Mouse (Mus musculus): ENCODE data around the gene Araf. TPM values are rescaled to one million over a fixed set of nuclear protein-coding genes. Genes with fewer than 3 reads are reported as not detected.

The Araf gene
- polyA plus RNA-seq, 1 experiment from 2014 or later = 281 TPM

DNA sequence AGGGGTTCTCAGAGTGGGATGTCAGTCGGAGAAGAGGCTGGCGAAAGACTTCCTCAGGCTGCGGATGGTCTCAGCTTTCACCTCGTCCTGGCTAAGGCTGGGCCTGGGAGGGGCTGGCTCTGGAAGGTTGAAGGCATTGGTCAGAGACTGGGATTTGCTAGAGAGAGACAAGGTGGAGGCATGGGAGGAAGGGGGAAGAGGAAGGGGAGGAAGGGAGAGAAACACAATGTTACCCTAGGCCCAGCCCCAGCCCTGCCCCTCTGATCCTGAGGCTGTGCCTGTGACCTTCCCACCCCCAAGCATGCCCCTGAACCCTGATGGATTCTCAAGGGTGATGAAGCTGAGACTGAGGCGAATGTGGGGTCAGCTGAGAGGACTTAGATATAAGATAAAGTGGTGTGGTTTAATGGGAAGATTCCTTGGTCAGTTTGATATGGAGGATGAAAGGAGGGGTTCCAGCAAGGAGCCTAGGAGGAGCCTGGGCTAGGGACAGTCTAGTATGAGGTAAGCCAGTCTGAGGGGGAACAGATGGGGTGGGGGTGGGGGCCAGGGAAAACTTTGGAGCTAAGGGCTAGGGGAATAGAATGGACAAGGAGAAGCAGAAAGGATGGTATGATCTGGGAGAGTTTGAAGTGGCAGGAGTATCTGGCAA is 64.0 kb downstream of the Araf start:
- Histone ChIP-seq H3K36me3 (peaks cover 30% of the 10 kb centered on the region), H3K9me3 (no peaks in the 10 kb centered on the region), H3K4me3 (no peak overlapping the region), H3K27me3 (no peaks in the 10 kb centered on the region), H3K4me1 (replicated peaks) (0 out of 2 replicates have a peak, but pooled peaks cover 5% of the 10 kb centered on the region), H3K9ac (no peak overlapping the region), H3K27ac (no peak overlapping the region), H3K4me2 (no peak overlapping the region)
- 71% methylated on average over 5 of the region's 5 CpGs for WGBS
- ATAC-seq (ENCODE audit: low FRiP score) = no peak

DNA sequence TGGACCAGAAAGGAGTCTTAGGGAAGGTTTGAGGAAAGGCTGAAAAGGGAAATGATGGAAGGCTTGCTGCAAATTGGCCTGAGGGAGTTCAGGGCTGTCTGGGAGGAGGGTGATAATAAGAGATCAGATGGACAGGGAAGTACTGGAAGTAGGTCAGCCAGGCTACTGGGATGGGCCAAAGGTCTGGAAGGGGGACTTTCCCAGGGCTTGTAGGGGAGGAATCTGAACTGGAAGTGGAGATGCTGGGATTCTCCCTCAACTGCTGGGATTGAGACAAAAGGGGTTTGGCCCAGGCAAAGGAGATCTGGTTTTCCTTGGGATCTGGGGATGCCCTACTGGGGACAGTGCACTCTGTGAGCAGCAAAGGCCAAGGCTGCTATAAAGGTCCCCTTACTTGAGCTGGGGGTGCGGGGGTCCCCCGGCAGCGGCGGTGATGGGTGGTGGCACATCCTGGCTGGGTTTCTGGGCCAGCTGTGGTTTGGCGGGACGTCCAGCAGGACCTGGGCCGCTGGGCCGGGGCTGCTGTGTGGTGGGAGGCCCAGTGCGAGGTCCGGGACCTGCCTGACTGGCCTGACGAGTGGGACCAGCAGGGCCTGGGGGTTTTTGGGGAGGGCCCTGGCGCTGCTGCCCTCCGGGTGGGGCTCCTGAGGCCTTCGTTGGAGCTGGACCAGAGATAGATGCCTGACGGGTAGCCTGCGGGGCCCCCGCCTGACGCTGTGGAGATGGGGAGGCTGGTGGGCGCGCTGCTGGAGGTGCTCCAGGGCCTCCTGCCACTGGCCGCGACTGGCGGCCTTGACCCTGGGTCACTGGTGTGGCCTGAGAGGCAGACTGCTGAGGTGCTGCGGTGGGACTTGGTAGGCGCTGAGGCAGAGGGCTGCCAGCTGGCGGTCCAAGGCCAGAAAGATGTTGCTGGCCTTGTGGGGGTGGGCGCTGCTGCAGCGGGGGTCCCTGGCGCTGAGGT is 64.8 kb downstream of the Araf start:
- H3K4me1 ChIP-seq (replicated peaks) = 0 out of 2 replicates have a peak, but pooled peaks cover 5% of the 10 kb centered on the region
- no peak overlapping the region for H3K9ac ChIP-seq
- ATAC-seq (ENCODE audit: low FRiP score) = 0 out of 2 replicates have a peak, but pooled peaks have one; percentile 12
- H3K27me3 ChIP-seq = no peaks in the 10 kb centered on the region
- 51% methylated on average over 29 of the region's 29 CpGs for WGBS
- H3K4me3 ChIP-seq = no peak overlapping the region
- no peak overlapping the region for H3K4me2 ChIP-seq
- peaks cover 30% of the 10 kb centered on the region for H3K36me3 ChIP-seq
- H3K27ac ChIP-seq = no peak overlapping the region
- H3K9me3 ChIP-seq = no peaks in the 10 kb centered on the region

DNA sequence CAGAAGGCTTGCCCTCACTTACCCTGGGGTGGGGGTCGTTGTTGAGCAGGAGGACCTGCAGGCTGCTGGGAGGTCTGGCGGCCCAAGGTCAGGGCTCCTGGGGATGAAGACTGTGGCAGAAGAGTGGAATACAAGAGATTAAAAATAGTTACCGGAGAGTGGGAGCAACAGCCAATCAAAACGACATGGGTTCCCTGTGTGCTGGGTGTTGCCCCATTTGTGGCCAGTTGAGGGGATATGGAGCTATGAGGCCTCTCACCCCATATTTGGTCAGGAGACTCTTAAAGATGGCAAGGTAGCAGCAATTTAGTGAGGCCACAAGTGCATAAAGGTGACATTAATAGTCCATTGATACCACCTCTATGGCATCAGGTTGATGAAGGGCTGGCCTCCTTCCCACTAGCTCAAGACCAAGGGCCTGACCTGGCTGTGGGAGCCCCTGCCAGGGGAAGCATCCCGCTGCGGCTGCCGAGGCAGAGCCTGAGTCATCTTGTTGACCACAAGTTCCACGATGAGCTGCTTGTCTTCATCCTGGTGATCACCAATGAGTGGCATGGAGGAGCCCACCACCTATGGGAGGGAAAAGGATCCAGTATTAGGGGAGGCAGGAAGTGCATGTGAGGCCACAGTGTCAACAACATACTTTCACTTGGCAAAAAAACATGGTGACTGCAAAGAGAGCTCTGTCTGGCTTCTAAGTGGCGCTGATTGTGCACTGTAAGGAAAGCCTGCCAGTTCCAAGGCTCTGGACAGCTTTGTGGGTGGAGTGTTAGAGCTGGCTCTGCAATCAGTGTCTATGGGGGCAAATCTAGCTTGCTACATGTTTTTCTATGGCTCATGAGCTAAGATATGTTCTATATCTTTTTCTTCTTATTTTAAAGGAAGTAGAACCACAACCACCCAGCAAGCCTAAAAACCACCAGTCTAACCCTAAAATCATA is 65.8 kb downstream of the Araf start:
- H3K27me3 ChIP-seq = no peaks in the 10 kb centered on the region
- peaks cover 25% of the 10 kb centered on the region for H3K36me3 ChIP-seq
- WGBS = 87% methylated on average over 9 of the region's 9 CpGs
- H3K27ac ChIP-seq = no peak overlapping the region
- H3K4me1 ChIP-seq (replicated peaks) = 0 out of 2 replicates have a peak, but pooled peaks cover 5% of the 10 kb centered on the region
- no peak overlapping the region for H3K9ac ChIP-seq
- ATAC-seq (ENCODE audit: low FRiP score) = no peak
- H3K4me2 ChIP-seq = no peak overlapping the region
- no peak overlapping the region for H3K4me3 ChIP-seq
- H3K9me3 ChIP-seq = no peaks in the 10 kb centered on the region

DNA sequence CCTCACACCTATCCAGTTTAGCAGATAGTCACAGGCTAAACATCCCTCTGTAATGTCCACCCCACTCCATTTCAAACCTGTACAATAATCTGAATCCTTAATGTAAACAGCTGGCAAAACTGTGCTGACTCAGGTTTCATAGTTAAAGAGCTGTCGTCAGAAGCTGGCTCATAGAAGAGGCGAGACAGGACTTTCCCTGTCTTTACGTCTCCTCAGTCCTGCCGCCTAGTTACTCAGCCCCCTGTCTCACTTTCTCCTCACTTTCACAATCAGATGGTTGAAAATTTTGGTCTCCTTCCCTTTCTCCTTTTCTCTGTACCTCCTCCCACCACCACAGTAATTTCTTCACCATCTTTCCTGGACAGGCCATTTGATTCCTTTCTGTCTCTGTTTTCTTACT is 70.5 kb downstream of the Araf start:
- Histone ChIP-seq H3K27ac (no peak overlapping the region), H3K4me2 (no peak overlapping the region), H3K27me3 (no peaks in the 10 kb centered on the region), H3K4me3 (no peak overlapping the region), H3K9ac (no peak overlapping the region), H3K4me1 (replicated peaks) (no peaks in the 10 kb centered on the region), H3K9me3 (no peaks in the 10 kb centered on the region), H3K36me3 (peaks cover 5% of the 10 kb centered on the region; the same call in 1 of the 2 replicates)
- no peak for ATAC-seq (ENCODE audit: low FRiP score)
- 76% methylated on average over 4 of the region's 4 CpGs for WGBS

DNA sequence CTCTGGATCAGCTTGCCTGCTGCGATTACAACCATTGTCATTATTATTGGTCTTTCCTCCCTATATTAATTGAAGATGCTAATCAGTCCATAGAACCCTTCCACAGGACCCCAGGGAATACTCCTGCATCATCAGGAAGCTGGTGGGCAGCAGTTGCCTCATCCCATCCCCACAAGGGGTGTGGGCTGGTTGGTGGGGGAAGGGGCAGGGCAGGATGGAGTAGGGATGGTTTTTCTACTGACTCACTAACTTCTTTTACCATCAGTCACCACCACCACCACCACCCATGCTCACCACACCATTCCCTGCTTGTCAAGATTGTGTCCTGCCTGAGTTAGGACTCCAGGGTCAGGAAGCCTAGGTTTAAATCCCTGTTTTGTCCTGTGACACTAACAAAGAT is 71.6 kb downstream of the Araf start:
- Histone ChIP-seq H3K27me3 (no peaks in the 10 kb centered on the region), H3K9ac (no peak overlapping the region), H3K36me3 (no peaks in the 10 kb centered on the region), H3K9me3 (no peaks in the 10 kb centered on the region), H3K4me3 (no peak overlapping the region), H3K4me1 (replicated peaks) (no peaks in the 10 kb centered on the region), H3K4me2 (no peak overlapping the region), H3K27ac (no peak overlapping the region)
- WGBS = 66% methylated on average over 1 of the region's 1 CpGs
- ATAC-seq (ENCODE audit: low FRiP score) = no peak

DNA sequence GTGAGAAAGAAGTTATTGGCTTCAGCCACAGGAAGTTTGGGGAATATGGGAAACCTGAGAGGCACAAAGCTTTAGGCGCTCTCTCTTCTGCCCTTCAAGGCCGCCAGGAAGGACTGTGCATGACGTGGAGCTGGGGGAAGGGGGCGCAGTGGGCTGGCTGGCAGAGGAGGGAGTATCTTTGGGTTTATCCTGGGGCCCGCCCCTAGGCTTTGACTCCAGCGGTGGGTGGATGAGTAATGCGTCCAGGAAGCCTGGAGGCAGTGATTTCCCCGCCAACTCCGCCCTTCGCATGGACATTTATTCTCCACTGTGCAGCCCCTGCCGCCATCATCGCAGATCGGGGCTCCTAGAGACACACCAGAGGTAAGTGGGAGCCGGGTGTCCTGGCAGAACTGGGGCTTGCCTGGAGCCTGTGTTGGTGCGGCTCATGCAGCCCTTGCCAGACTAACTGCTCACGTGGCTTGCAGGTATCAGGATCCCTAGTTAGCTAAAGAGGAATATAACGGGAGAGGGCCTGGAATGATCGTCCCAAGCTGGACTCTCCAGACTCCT is 72.4 kb downstream of the Araf start, which contains the start of gene Timp1:
Gene Timp1, plus strand, starts transcription at position 205 of the 552 bp plus-strand sequence.
- H3K9ac ChIP-seq = no peak within 1 kb of the TSS
- H3K36me3 ChIP-seq = no peaks in the 10 kb centered on the region
- H3K4me3 ChIP-seq = no peak within 1 kb of the TSS
- H3K4me2 ChIP-seq = peak within 1 kb of the TSS; percentile 29
- no peak within 1 kb of the TSS for H3K27ac ChIP-seq
- no peaks in the 10 kb centered on the region for H3K9me3 ChIP-seq
- no peaks in the 10 kb centered on the region for H3K4me1 ChIP-seq (replicated peaks)
- no peak for ATAC-seq (ENCODE audit: low FRiP score)
- 12% methylated on average over 18 of the region's 18 CpGs for WGBS
- no peaks in the 10 kb centered on the region for H3K27me3 ChIP-seq

DNA sequence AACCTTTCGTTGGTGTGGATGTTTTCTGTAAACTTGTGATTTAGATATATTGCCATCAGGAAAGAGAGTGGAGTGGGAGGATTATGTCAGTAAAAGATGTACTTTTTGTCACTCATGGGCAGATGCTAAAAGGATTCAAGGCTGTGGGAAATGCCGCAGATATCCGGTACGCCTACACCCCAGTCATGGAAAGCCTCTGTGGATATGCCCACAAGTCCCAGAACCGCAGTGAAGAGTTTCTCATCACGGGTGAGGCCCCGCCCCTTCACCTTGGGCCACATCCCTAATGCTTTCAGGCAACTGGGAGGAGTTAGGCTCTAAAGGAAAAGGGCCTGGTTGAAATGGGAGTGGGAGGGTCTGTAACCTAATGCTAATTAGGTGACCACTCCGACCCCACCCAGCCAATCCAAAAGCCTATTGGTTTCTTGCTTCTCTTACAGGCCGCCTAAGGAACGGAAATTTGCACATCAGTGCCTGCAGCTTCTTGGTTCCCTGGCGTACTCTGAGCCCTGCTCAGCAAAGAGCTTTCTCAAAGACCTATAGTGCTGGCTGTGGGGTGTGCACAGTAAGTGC is 75.4 kb downstream of the Araf start:
- WGBS = 34% methylated on average over 11 of the region's 11 CpGs
- ATAC-seq (ENCODE audit: low FRiP score) = no peak
- no peak overlapping the region for H3K4me2 ChIP-seq

DNA sequence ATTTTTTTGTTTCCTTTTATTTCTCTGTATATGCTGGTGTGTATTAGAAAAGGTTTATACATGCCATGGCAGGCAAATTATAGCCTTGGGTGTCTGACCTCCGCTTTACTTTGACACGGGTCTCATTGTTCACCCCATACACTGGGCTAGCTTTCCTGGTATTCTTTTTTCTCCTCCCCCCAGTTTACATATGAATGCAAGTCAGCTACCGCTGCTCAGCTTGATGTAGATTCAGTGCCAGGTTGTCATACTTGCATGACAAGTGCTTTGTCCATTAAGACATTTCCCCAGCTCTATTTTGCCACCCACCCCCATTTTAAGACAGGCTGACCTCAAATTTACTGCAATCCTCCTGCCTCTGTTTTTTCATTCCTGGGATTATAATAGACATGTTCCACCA is 77.6 kb downstream of the Araf start:
- Histone ChIP-seq H3K36me3 (no peaks in the 10 kb centered on the region), H3K4me3 (no peak overlapping the region), H3K27ac (no peak overlapping the region), H3K9me3 (no peaks in the 10 kb centered on the region), H3K9ac (no peak overlapping the region), H3K27me3 (no peaks in the 10 kb centered on the region), H3K4me2 (no peak overlapping the region), H3K4me1 (replicated peaks) (no peaks in the 10 kb centered on the region)
- no peak for ATAC-seq (ENCODE audit: low FRiP score)
- 25% methylated on average over 3 of the region's 3 CpGs for WGBS

More for the DNA sequence above, 75.4 kb downstream of the Araf start:
- H3K36me3 ChIP-seq = no peaks in the 10 kb centered on the region
- H3K4me3 ChIP-seq = no peak overlapping the region
- no peak overlapping the region for H3K9ac ChIP-seq
- H3K9me3 ChIP-seq = no peaks in the 10 kb centered on the region
- H3K4me1 ChIP-seq (replicated peaks) = no peaks in the 10 kb centered on the region
- no peak overlapping the region for H3K27ac ChIP-seq
- H3K27me3 ChIP-seq = no peaks in the 10 kb centered on the region

DNA sequence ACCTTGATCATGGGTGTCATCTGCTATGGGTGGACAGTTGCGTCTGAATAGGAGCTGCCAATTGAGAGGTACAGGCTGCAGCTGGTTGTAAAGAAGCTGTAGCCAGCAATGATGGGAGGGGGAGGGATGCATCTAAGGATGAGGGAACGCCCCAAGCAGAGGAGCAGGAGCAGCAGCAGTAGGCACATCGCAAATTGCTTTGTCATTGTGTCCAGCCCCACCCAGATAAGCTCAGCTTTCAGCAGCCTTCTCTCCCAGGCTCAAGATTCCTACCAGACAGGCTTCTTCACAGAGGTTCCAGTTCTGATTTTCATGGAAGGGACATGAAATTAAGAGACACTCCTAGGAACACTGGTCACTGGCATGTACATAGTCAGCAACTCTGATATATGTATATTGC is 112.5 kb downstream of the Araf start:
- Histone ChIP-seq H3K4me3 (no peak overlapping the region), H3K27ac (no peak overlapping the region), H3K9me3 (no peaks in the 10 kb centered on the region), H3K4me1 (replicated peaks) (no peaks in the 10 kb centered on the region), H3K4me2 (no peak overlapping the region), H3K36me3 (peaks cover 19% of the 10 kb centered on the region), H3K9ac (no peak overlapping the region), H3K27me3 (no peaks in the 10 kb centered on the region)
- WGBS = 39% methylated on average over 3 of the region's 3 CpGs
- ATAC-seq (ENCODE audit: low FRiP score) = no peak

Measured in hindbrain, embryonic 13.5 days (tissue).